Mouse (Mus musculus): ENCODE data around the gene Spi1. TPM values are rescaled to one million over a fixed set of nuclear protein-coding genes. Genes with fewer than 3 reads are reported as not detected.

Spi1 gene
- total RNA-seq, 2 experiments from 2014 or later = 1.5 to 2.1 TPM

DNA sequence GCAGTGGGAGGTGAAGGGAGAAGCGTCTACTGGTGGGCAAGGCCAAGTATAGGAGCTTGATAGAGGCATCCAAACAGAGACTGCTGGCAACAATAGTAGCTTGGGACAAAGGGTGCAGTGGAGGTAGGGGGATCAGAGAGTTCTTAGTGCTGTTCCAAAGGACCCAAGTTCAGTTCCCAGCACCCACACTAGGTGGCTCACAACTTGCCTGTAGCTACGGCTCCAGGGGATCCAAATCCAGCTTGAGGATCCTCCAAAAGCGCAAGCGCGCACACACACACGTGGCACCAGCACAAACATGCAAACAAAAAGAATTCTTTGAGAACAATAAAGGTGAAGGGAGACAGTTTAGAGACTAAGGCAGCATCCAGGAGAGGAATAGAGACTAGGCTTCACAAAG, 18.0 kb upstream of the Spi1 start:
- no peak for DNase-seq
- intact Hi-C loops (cut with DNase I; ENCODE audit: low total_unique reads) = loop anchor here (5.0 kb wide), 1 partner anchor 197 kb away; no protein-coding TSS in a partner anchor

GRCm38 (mm10) chr2:91065544-91065943, 16.6 kb upstream of the Spi1 start:
- peak; percentile 74 for DNase-seq

GRCm38 (mm10) chr2:91066455-91066854, 15.7 kb upstream of the Spi1 start:
- intact Hi-C loops (cut with DNase I; ENCODE audit: low total_unique reads) = no loop called here
- no peak for DNase-seq

More at GRCm38 (mm10) chr2:91065544-91065943, 16.6 kb upstream of the Spi1 start:
- intact Hi-C loops (cut with DNase I; ENCODE audit: low total_unique reads) = no loop called here

GRCm38 (mm10) chr2:91068162-91068871, 13.9 kb upstream of the Spi1 start:
- intact Hi-C loops (cut with DNase I; ENCODE audit: low total_unique reads) = no loop called here

DNA sequence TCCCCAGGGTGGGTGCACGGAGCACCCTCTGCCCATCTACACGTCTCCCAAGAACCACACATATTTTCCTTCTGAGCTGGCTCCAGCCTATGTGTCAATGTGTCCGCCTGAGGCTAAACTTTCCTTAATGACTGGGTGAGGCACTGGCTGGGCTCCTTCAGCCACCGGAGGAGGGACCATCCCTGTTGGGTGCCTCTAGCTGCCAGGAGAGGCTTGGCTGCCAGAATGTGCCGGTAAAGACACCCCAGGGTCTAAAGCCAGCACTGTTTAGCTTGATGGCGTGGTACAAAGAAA, 13.4 kb upstream of the Spi1 start:
- intact Hi-C loops (cut with DNase I; ENCODE audit: low total_unique reads) = no loop called here
- DNase-seq = no peak

More at GRCm38 (mm10) chr2:91068162-91068871, 13.9 kb upstream of the Spi1 start:
- DNase-seq = no peak

- intact Hi-C loops (cut with DNase I; ENCODE audit: low total_unique reads) = no loop called here
- no peak for DNase-seq
Observed at GRCm38 (mm10) chr2:91069306-91070000, 12.7 kb upstream of the Spi1 start.

DNA sequence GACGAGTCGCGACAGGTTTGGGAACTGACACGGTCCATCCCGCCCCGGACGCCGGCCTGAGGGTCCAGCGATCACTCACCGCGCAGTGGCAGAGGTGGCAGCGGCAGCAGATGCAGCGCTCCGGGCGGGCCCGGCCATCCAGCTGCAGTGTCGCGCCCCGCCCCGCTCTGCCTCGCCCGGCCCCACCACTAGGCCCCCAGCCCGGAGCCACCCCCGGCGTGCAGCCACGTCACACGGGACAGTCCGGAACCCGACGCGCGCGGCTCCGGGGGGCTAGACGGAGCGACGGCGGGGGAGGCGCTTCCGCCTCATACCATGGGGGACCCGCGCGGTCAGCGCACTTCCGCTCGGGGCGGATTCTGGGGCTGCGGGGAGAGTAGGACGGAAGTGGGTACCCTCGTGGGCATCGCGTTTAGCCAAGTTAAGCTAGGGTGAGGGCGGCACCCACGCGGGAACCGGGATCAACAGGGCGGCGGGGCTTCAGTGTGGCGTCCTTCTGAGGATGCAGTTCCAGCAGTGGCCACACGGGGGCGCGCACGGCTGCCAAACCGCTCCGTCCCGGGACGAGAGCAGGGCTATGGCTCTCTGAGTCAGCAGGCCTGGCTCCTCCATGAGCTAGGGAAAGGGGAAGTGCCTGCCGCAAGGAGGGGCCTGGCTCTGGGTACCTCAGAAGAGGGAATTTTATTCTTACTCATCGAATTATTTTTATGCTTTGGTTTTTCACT, 12.0 kb upstream of the Spi1 start, which contains the start of gene Slc39a13:
Gene Slc39a13, minus strand, starts transcription at position 342 of the 725 bp plus-strand sequence.
- DNase-seq = peak; percentile 97
- intact Hi-C loops (cut with DNase I; ENCODE audit: low total_unique reads) = no loop called here

DNA sequence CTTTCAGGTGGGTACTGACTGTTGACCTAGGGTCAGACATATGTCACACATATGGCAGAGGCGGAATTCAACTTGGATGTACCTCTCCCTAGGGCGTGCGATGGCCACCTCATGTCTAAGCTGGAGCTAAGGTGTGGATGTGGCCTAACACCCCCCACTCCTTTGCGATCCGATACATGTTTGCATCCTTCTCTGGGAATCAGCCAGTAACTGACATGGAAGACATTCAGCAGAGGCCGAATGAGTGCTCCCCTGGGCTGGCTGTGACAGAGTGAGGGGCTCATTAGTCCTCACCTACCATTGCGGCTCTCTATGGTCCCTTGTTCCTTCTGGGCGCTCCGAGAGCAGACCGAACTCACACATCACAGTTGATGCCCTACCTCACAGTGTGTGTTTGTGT, 11.1 kb upstream of the Spi1 start:
- no peak for DNase-seq
- intact Hi-C loops (cut with DNase I; ENCODE audit: low total_unique reads) = no loop called here

DNA sequence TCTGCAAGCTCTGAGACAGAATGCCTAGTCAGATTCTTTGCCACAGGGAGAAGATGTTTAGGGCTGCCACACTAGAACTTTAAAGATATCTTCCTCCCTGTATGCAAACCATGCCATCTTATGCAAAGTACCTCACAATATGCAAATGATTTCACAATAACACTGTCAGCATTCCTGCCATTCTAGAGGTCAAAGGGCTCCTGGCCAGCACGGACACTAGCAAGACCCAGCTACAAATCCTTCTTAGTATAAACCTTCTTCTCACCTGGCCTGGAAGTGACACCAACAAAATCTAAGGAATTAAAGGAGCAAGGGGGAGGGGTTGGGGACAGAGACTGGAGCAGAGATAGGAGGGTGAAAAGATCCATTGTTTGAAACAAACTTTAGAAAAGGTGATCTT, 10.1 kb upstream of the Spi1 start:
- intact Hi-C loops (cut with DNase I; ENCODE audit: low total_unique reads) = loop anchor here (2.0 kb wide), 1 partner anchor 29 kb away; no protein-coding TSS in a partner anchor
- no peak for DNase-seq

DNA sequence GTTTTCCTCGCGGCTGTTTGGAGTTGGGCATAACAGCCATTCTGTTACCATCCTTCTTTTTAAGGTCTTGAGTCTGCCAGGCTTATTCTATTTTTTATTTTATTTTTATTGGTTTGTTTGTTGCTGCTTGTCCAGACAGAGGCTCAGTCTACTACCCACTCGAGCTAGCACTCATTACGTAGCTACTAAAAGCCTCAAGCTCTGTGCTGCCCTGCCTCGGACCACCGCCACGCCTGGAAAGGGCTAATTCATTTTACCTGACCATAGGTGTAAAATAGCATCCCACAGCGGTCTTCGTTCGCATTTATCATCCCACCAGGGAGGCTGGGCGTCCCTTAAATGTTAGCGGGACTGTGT, 4.3 kb upstream of the Spi1 start:
- intact Hi-C loops (cut with DNase I; ENCODE audit: low total_unique reads) = no loop called here
- DNase-seq = no peak

DNA sequence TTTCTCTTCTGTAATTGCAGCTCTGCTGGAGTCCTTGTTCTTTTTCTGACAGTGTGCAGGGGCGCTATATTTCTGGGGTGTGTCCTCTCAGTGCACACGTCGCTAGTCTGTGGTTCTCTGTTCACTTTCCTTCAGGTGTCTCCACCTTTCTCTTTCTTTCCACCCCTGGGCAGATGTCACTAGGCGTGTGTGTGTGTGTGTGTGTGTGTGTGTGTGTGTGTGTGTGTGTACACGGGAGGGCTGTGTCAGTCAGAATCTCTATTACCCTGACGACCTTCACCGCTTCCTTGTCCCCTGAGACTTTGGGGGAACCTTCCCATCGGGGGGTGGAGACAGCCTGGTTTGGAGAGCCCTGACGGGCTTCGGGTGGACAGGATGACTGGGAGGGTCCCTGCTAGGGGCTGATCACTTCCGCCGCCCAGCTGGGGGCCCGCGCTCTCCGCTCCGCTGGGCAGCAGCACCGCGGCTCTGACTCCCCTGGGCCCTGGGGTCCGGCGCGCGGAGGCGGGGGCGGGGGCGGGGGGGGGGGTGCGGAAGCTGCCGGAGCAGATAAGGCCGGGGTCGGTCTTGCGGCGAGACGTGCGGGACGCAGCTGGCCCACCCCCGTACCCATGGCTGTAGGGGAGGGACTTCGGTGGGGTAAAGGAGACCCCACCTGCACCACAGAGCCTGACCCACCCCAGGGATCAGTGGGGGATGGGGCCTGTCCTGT, 3.7 kb upstream of the Spi1 start:
- DNase-seq = no peak
- intact Hi-C loops (cut with DNase I; ENCODE audit: low total_unique reads) = no loop called here

- intact Hi-C loops (cut with DNase I; ENCODE audit: low total_unique reads) = no loop called here
Observed at GRCm38 (mm10) chr2:91079026-91079384, 3.2 kb upstream of the Spi1 start.

DNA sequence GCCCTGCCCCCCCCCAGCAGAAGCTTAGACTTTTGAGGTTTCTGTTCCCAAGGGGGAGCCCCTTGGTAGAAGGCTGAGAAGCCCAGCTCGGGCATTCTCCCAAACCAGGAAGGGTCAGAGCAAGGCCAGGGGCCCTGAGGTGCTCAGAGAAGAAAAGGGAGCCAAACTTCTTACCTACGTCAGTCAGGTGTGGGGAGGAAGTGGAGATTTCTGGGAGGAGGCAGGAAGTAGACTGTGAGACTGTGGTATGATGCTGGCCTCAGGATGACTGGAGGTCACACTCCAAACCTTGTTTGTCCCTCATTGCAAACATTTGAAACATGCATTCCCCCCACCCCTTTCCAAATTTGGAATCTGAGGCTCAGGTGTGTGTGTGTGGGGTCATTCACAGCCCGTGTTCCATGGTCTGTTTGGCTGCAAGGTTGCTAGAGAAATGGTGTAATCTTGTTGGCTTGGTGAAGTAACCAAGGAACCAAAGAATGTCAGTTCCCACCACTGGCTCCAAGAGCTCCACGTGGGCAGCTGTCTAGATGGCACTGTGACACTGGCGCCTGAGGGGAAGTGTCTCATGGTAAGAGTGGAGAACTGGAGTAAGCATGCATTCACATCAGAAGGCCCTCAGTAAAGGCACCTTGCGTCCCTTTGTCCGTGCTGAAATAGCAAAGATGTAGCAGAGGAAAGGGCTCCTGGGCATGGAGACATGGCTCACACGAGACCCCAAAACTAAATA, 1.2 kb upstream of the Spi1 start:
- intact Hi-C loops (cut with DNase I; ENCODE audit: low total_unique reads) = no loop called here

More at GRCm38 (mm10) chr2:91079026-91079384, 3.2 kb upstream of the Spi1 start:
- DNase-seq = no peak

GRCm38 (mm10) chr2:91082844-91083243, 654 bp downstream of the Spi1 start:
- intact Hi-C loops (cut with DNase I; ENCODE audit: low total_unique reads) = no loop called here
- peak; percentile 54 for DNase-seq

More for the DNA sequence above, 1.2 kb upstream of the Spi1 start:
- no peak for DNase-seq

DNA sequence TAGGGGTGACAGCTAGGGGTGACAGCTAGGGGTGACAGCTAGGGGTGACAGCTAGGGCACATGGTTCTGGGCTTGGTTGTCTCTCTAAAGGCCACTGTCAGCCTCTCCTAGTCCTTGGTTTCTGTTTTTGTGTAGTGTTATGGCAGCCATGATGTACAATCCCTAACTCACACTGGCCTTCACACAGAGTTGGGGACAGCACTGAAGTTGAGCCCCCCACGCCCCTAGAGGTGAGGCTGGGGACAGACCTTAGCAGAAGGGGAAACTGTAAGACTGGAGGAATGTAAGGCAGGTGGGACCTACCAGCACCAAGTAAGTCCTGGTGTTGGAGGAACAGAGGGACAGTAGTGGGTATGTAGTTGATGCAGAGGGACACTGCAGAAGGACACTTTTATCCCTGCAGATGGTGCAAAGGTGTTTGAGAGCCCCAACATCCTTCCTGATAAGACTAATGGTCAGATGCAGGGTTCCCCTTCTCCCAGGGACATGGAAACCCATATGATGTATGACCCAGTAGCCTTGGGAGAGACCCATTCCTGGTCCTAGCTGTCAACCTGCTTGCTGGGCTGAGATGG, 1.3 kb downstream of the Spi1 start:
- no peak for DNase-seq
- intact Hi-C loops (cut with DNase I; ENCODE audit: low total_unique reads) = no loop called here

DNA sequence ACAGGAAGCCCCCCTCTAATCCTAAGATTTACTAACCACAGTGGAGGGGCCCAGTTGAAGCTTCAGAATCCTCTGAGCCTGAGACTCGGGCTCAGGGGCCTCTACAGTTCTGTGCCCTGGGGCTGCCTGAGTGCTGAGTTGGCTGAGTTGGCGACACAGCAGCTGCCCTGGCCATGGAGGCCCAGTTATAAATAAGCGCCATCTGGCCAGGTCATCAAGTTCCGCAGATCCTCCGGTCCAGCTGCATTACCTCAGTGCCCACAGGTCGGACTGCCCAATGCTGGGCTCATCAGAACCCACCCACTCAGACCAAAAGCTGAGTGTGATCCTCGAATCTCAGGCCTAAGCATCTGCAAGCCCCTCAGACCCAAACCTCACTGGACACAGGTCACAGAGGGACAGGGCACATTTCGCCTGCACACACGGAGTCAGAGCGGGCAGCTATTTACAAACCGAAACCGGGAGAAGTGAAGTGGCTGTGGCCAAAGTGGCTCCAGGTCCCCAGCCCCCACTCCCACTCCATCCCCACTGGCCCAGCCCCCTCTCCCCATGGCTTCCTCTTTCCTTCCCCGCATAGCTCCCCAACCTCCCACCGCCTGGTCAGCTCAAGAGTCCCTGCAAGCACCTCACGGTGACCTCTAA, 2.1 kb downstream of the Spi1 start:
- intact Hi-C loops (cut with DNase I; ENCODE audit: low total_unique reads) = no loop called here
- peak; percentile 76 for DNase-seq

DNA sequence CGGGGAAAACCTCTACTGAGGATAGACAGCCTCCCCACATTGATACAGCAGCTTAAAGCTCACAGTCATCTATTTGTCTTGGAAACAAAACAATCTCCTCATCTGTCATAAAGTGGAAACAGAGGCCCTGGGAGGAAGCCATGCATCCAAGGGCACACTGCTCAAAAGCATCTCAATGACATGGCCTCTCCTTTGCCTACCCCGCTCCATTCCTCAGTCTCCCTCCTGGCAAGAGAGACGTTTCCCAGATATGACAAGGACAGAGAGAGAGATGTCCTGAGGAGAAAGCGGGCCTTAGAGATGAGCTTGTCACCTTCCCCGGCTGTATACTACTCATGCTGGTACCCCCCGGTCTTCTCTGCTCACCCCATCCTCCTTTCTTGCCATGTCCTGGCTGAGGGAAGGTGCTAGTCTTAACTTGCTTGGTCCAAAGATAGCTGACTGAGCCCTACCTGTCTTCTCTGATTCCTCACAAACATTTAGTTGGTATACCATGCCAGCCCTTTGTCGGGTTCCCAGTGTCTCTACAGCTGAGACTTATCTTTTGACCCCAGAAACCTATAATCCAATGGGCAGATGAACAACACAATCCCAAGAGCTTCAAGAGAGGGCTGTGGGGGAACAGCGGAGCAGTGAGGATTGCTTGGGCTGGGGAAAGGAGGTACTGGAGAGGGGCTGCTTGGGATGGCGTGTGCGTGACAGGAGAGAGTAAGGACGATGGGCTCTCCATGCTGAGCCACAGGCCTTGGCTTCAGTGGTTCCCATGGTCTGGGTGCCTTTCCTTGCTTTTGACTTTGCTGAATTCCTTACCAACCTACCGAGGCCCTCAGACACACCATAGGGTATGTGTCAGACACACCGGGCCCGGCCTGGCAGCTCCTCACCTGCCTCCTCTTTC, 3.6 kb downstream of the Spi1 start:
- intact Hi-C loops (cut with DNase I; ENCODE audit: low total_unique reads) = no loop called here
- no peak for DNase-seq

Measured in gastrocnemius, postnatal 14 days (tissue).